Mouse (Mus musculus): ENCODE measurements around the gene Dffb.

Dffb gene

DNA sequence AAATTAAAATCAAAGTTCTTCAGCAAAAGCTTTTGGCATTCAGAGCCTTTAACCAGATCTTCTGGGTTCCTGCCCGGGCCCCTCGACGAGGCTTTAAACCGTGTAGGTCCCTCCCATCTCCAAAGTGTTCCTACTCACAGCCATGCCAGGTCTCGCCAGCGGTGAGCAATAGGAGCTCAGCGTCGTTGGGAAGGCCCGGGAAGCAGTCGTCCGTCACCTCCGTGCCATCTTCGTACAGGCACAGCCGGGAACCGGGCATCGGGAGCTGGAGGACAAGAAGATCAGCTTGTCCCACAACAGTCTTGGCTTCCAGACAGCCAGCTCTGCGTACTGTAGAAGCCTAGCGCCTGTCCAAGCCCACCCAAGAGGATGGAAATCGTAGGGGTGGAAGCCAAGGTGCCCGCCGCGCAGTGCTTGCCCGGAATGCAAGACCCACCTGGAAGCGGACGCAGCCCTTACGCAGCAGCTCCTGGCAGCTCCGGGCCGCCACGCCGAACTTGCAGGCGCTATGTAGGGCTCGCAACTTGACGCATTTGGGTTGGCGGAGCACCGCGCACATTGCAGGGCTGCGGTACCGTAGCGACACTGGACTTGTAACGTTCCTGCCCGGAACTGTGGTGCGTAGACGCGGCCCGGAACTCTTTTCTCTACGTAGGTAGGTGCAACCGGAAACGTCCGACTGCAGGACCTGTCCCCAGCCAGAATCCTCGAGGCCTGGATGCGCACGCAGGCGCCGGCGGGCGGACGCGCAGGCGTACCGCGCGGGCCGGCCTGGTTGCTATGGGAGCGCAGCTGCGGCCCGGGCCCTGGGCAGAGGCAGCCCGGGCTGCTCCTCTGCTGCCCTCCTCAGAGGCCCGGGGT, at the start of gene Dffb, which contains the start of gene Cep104:
Gene Dffb (minus strand): TSS at position 696 of the 861 bp plus-strand sequence.
Gene Cep104 (plus strand): TSS at position 764 of the 861 bp plus-strand sequence.
- peak; percentile 91 for DNase-seq

- no peak for DNase-seq
Measured at GRCm38 (mm10) chr4:154023754-154024601, 49.1 kb upstream of the Dffb start.

- DNase-seq, result no peak
Measured at GRCm38 (mm10) chr4:154022844-154023243, 47.9 kb upstream of the Dffb start.

DNA sequence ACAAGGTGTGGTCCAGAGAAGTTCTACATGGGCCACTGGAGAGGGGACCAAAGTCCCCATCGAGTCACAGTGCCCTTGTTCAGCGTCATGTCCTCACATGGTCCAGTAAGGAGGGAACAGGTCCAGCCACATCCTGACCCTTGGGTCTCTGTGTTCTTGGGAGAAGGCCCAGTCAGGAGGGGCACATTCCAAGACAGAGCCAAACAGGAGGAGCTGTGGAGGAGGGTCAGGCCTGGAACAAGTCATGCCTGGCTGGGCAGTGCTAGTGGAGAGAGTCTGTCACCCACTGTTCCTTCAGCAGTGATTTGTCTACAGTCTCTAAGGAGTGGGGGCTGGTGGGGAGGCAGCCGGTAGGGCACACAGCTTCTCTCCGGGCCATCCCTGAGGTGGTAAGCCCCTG, 47.5 kb upstream of the Dffb start:
- DNase-seq, result no peak

- no peak for DNase-seq
Measured at GRCm38 (mm10) chr4:154021432-154021831, 46.5 kb upstream of the Dffb start.

DNA sequence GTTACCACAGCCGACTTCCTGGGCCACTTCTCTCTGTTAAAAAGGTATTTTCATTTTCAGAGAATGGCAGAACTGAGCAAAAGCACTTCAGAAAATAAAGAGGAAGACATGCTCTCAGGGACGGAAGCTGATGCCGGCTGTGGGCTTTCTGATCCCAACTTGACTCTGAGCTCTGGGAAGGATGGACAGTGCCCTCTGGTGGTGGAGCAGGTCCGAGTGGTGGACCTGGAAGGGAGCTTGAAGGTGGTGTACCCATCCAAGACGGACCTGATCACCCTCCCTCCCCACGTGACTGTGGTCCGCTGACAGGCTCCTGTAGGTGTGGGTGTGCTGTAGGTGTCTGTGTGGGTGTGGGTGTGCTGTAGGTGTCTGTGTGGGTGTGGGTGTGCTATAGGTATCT, 44.6 kb upstream of the Dffb start:
- DNase-seq, result peak; percentile 50

- no peak for DNase-seq
Measured at GRCm38 (mm10) chr4:154015476-154015875, 40.5 kb upstream of the Dffb start.

- DNase-seq, result peak; percentile 31
Measured at GRCm38 (mm10) chr4:154012132-154012882, 37.4 kb upstream of the Dffb start.

- peak; percentile 80 for DNase-seq
Measured at GRCm38 (mm10) chr4:154011646-154012089, 36.7 kb upstream of the Dffb start, which contains the start of gene Lrrc47. Gene Lrrc47, plus strand, starts transcription at chr4:154011731.

DNA sequence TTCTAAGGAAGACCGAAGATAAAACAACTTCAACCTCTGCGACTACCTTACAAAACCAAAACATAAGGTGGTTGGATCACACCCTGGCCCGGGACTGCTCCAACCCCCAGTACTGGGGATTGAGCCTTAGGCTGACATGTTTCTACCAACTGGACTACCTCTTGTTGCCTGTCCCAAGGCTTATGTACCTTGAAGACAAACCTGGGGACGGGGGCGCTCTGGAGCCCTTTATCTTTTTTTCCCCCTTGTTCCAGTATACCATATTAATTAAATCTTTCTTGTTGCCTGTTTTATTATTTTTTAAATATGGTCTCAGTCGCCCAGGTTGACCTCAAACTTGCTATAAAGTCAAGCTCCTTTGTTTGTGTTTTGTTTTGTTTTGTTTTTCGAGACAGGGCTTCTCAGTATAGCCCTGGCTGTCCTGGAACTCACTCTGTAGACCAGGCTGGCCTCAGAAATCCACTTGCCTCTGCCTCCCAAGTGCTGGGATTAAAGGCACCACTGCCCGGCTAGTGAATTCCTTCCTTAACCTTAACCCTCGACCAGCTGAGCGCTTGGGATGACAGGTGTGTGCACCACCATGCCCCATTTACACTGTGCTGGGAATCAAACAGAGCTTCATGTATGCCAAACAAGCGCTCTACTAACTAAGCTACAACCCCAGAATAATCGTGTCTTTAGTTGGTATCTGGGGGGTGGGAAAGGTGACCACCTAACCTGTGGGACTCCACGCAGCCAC, 36.1 kb upstream of the Dffb start:
- no peak for DNase-seq

- no peak for DNase-seq
Measured at GRCm38 (mm10) chr4:154007759-154008158, 32.8 kb upstream of the Dffb start.

- DNase-seq, result no peak
Measured at GRCm38 (mm10) chr4:154006264-154006663, 31.3 kb upstream of the Dffb start.

GRCm38 (mm10) chr4:154005488-154005887, 30.6 kb upstream of the Dffb start:
- DNase-seq, result no peak

DNA sequence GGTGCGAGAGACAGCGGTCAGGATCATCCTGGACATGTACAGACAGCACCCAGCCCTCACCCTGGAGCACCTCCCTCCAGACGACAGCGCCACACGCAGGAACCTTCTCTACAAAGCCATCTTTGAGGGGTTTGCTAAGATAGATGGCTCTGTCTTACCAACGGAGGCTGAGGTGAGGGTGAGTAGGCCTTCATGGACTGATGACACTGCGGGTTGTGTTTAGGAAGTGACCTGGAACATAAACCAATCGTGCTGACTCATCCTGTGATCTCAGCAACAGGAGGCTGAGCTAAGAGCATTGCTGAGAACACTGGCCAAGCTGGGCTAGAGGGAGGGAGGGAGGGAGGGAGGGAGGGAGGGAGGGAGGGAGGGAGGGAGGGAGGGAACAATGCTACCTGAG, 18.6 kb upstream of the Dffb start:
- DNase-seq, result no peak

GRCm38 (mm10) chr4:153992715-153993114, 17.8 kb upstream of the Dffb start:
- DNase-seq, result no peak

GRCm38 (mm10) chr4:153980470-153980869, 5.5 kb upstream of the Dffb start:
- DNase-seq, result no peak

DNA sequence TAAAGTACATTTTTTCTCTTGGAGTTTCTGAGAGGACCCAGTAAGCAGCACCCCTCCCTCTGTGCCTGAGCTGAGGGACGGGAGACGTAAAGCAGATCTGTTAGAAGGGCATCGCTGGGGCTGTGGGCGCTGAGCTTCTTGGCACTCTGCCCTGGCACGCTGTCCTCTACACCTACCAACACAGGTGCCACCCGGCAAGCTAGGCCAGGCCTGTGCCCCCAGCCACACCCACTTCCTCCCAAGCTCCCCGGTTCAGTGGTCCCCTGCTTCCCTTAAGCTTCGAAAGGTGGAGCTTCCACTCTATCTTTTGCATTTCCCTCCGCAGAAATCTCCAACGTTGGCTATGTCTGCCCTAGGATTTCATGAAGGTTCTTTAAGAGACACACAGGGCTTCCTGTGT, 4.3 kb upstream of the Dffb start:
- DNase-seq, result no peak

- no peak for DNase-seq
Measured at GRCm38 (mm10) chr4:153975768-153976167, 842 bp upstream of the Dffb start.

DNA sequence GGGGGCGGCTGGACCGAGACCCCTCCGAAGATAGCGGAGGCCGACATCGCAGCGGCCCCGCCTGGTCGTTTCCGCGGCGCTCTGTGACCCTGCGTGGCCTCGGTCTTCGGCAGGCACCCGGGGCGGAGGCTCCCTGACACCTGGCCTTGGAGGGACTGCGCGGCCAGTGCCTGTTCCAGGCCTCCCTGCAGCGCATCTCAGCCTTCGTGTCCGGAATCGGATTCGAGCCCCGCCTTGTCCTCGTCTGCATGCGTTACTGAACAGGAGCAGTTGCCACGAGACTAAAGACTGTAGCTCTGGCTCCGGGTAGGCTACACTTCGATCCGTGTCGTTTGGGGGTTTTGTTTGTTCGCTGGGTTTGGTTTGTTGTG, 351 bp upstream of the Dffb start:
- no peak for DNase-seq

GRCm38 (mm10) chr4:153968063-153968462, 6.9 kb downstream of the Dffb start:
- no peak for DNase-seq

DNA sequence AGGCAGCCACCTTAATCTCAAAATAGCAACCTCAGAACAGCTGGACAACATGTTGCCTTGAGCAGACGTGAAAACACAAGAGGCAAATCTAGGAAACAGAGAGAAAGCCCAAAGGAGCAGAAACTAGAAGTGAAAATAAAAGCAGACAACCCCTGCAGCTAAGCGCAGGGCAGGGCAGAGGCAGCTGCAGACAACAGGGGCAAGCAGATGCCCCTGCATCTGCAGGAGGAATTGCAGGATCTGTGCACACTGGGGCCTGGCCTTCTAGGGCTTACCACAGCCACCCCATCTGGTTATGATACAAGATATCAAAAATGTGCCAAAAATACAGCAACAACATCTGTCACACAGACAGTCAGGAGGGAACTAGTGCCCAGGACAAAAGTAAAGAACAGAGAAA, 7.4 kb downstream of the Dffb start:
- no peak for DNase-seq

DNA sequence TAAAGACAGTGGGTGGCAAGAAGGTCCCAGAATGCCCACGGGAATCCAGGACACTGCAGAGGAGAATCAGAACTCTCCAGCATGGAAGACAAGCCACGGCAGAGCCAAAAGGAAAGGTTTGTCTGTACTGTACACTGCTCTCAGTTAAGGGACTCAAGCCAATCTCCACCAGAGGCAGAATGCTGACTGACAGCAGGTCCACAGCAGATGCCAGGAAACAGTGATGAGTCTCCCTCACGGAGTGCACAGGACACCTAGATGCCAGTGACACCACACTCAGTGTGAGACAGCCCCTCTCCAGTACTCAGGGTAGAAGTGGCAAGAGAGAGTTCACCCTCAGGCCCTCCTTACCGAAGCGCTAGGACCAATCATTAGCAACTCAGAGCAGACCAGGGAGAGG, 8.3 kb downstream of the Dffb start:
- no peak for DNase-seq
